Mouse (Mus musculus) layer of hippocampus, postnatal 14 days (tissue): ENCODE data around the gene Tlr8. TPM values are rescaled to one million over a fixed set of nuclear protein-coding genes. Genes with fewer than 3 reads are reported as not detected.

ENCODE experiments used
- DNase-seq, 2 experiments: peaks; one replicate each; pipeline ENCODE4 v3.0.0; 2021 to 2022; ENCODE audit warnings: low spot score in 2 of 2, mixed read lengths in 1 of 2
- total RNA-seq, 2 experiments: library from RNA; stranded (reverse); gene quantifications; 2 replicates each; pipeline ENCODE4 v1.2.3; 2021

Tlr8 gene
- total RNA-seq, 2 experiments from 2014 or later = 0.12 to 0.53 TPM

DNA sequence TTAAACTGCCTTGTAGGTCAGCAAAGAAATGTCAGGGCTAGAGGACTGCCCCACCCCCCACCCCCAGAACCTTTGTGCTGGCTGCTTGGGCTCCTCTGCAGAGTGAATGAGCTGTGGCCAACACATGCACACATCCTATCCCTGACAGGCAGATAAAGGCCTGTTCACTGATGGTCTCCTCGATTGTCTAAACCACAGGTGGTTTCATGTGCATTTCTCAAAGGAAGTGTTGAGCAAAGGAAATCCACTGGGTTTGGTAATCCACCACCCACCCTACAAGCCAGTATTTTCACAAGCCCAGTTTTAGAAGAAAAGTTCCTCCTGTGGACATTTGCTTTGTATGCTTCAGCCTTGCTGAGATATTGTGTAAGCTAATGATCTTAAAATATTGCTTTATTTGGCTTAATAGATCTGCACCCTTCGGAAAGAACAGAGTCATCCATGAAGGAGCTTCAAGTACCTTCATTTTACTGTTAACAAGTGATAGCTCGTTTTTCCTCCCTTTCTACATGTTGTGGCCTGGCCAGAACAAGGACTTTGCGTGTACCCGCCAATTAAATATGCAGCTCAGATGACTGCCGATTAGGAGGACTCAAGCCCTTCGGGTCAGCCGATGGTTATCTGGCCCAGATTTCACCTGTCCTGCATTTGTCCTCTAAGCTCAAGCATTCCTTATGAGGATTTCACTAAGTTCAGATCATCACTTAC lies 58.2 kb downstream of the Tlr8 start:
- no peak for DNase-seq

DNA sequence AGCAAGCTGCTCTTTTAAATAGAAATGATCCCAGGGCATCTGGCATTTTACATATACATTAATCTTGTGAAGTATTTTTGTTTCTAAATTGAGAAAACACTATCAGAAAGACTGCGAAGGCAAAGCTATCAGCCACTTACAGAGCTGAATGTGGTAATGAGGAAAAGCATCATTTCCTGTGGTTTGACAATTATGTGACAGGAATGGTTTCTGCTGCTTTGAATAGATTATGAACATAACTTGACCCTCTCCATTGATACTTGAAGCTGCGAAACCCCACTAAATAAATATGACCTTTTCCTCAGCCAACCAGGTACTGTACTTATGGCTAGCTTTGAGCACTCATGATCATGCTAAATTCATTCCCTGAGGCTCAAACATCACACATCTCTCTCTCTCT lies 62.8 kb downstream of the Tlr8 start:
- no peak for DNase-seq

- DNase-seq = no peak
Observed at GRCm38 (mm10) chrX:167195228-167195649, 68.9 kb downstream of the Tlr8 start.

Other genes with a start within 250 kb of the Tlr8 start
- gene Tmsb4x, start 55.0 kb downstream of the Tlr8 start, total RNA-seq = 1,000 to 10,000 TPM; 1,983 to 2,031 TPM
- 1 to 10 TPM; 4.4 to 5.1 TPM for gene Tlr7, start 66.2 kb upstream of the Tlr8 start, total RNA-seq
- gene Prps2, start 118.4 kb upstream of the Tlr8 start, total RNA-seq = 10 to 100 TPM; 21.8 to 25.9 TPM